Mouse (Mus musculus) heart, adult 11 months (tissue): ENCODE results near the gene Tars2.
"Not testable (repeated sequence)": the region's sequence is repeated elsewhere in the genome, so short reads cannot be mapped to it uniquely, and the experiment has no call there.

ENCODE experiments used
- DNase-seq: peaks from one replicate; pipeline ENCODE4 v3.0.0; 2022

The Tars2 gene

DNA sequence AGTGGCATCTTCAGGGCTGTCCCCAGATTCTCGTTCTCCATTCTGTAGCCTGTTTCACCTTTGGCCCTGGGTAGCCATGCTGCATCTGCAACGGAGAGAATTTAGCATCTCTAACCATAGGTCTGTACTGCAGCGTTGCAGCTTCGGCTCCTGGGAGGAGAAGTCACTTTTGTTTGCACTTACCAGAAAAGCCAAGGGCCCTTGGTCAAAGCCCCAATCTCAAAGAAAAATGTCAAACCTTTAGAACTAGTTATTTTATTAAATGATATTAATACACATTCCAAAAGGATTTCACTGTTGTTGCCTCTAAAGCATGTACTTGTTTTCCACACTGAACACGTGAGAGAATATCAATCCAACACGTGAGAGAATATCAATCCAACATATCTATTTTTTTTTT, at the start of gene Tars2:
TSS of gene Tars2 (minus strand) at position 101 of the 400 bp plus-strand sequence.
- DNase-seq: peak; percentile 83

- peak; percentile 21 for DNase-seq
Measured at GRCm38 (mm10) chr3:95808384-95808783, 48.4 kb upstream of the Tars2 start.

GRCm38 (mm10) chr3:95807630-95808029, 47.6 kb upstream of the Tars2 start:
- not testable (repeated sequence) for DNase-seq

- DNase-seq: peak; percentile 6
Measured at GRCm38 (mm10) chr3:95806677-95807076, 46.7 kb upstream of the Tars2 start.

DNA sequence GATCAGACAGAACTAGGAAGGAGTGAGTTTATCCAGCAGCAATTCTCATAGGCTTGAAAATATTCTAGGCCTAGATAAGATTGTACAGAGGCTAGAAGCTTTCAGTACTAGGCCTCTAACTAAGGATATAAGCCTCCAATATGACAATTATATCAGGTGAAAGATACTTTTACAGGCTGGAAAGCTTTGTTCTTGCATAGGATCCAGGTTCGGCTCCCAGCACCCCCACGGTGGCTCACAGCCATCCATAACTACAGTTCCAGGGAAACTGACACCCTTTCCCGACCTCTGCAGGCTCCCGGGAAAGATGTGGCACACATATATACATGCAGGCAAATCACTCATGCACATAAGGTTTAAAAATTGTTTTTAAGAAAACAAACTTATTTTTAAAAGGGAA, 43.8 kb upstream of the Tars2 start:
- peak; percentile 67 for DNase-seq

DNA sequence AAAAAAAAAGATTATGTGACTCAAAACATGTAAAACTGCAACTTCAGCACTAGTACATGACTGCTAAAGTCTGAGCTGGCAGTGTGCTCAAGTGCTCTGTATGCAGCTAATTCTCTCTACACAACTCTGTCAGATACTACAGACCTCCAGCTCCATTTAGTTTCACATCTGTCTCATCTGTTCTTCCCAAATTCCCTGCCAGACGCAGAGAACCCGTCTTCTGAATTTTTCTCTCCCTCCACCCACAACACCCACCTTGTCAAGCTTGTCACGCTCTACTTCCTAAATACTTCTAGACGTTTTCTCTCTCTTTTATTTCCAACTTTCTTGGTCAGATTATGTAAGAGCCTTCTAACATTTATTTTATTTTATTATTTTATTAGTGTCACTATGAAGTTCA, 38.8 kb upstream of the Tars2 start:
- peak; percentile 2 for DNase-seq

GRCm38 (mm10) chr3:95794299-95794698, 34.3 kb upstream of the Tars2 start:
- DNase-seq: no peak

- no peak for DNase-seq
Measured at GRCm38 (mm10) chr3:95793662-95794061, 33.7 kb upstream of the Tars2 start.

- peak; percentile 2 for DNase-seq
Measured at GRCm38 (mm10) chr3:95785501-95785900, 25.5 kb upstream of the Tars2 start.

- no peak for DNase-seq
Measured at GRCm38 (mm10) chr3:95771985-95772384, 12.0 kb upstream of the Tars2 start.

- DNase-seq: peak; percentile 87
Measured at GRCm38 (mm10) chr3:95765534-95765933, 5.5 kb upstream of the Tars2 start.

DNA sequence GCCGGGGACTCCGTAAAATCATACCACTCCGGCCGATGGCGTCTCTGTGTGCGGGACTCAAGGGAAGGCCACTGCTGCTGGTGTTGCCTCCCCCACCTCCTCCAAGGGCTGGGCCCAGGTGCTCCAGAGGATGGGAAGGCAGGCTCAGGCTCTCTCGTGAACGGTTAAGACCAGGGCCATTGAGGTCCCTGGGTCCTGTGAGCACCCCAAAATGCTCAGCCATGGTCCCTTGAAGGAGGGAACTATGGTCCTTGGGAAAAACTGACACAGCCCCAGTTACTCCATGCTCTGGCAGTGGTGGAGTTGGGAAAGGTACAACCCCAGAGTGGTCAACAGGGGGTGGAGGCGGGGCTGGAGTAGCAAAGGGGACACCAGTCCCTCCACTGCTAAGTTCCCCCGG, 3.8 kb upstream of the Tars2 start:
- peak; percentile 90 for DNase-seq

- peak; percentile 84 for DNase-seq
Measured at GRCm38 (mm10) chr3:95762961-95763360, 3.0 kb upstream of the Tars2 start.

DNA sequence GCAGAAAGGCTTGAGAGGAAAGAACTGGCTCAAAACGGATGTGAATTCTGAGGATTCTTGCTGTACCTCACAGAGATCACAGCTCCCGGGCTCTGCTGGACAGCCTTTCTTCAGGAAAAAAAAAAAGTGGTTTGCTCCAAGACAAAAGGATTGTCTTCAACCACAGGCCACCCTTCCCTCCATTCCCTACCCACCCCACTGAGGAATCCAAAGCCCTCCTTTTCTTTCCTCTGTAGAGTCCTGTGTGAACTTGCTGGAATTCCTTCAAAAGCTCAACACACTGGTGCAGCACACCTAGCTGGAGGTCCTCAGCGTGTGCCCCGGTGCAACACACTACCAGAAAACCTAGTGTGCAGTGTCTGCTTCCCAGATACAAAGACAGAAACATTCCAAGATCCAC, 1.8 kb upstream of the Tars2 start:
- peak; percentile 55 for DNase-seq

- peak; percentile 48 for DNase-seq
Measured at GRCm38 (mm10) chr3:95760656-95761055, 650 bp upstream of the Tars2 start.

- DNase-seq: peak; percentile 68
Measured at GRCm38 (mm10) chr3:95758467-95759218, 1.4 kb downstream of the Tars2 start.

GRCm38 (mm10) chr3:95756808-95757207, 3.2 kb downstream of the Tars2 start:
- peak; percentile 80 for DNase-seq

- peak; percentile 100 for DNase-seq
Measured at GRCm38 (mm10) chr3:95754345-95755206, 5.4 kb downstream of the Tars2 start.

GRCm38 (mm10) chr3:95752935-95753334, 7.1 kb downstream of the Tars2 start:
- DNase-seq: peak; percentile 64

GRCm38 (mm10) chr3:95740406-95740805, 19.6 kb downstream of the Tars2 start:
- peak; percentile 98 for DNase-seq

DNA sequence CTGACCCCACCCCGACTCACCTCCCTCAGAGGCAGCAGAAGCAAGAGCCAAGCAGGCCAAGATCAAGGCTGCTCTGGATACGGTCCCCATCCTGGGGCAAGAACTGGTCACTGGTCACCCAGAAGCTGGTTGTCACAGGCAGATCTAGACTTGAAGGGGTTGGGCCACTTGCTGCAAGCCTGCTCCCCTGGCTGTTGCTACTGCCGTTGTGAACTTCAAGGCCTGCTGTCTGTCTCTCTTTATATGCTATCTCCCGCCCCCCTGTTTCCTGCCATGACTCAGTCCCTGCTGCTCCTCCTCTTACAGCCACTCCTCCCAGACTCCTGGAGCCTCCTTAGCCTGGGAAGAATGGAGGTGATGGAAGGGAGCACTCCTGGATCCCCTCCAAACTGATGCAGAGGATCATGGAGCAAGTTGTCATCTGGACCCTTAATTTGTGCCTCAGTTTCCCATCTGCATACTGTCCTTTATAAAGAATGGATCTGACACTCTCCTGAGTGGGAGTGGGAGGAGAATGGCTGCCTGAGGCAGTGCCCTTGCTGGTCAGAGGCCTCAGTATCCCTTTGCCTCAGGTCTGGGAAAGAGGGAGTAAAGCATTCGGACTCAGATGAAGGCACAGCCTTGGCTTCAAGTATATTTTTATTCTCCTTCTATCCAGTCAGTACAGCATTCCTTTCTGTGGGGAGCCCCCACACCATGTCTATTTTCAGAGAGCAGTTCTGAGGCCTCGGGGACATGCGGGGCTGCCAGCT, 20.5 kb downstream of the Tars2 start, which contains the start of gene Ecm1:
TSS of gene Ecm1 (minus strand) at position 217 of the 752 bp plus-strand sequence.
- DNase-seq: peak; percentile 99

GRCm38 (mm10) chr3:95735071-95735670, 24.8 kb downstream of the Tars2 start:
- DNase-seq: peak; percentile 93
